ENCODE assay signal across 9 mouse cellular contexts in the genomic region with DNA sequence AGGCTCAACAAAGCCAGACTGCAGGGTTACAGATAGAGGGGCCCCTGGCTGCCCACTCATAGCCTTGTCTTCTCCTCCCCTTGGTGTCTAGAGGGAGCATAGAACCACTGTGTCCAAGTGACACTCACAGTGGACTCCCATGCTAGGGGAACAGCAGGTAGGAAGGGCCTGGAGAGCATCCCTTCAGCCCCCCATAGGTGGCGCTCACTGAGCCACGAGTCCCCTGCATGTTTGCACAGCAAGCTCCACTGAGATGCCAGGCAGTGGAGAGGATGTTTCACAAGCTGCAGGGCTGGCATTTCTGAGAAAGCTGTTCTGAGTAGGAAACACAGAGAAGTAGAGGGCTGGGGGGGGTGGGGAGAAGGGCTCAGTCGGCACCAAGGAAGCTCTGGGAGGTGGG. TPM values are rescaled to one million over a fixed set of nuclear protein-coding genes. Genes with fewer than 3 reads are reported as not detected.
DNase-seq lines count a peak whose midpoint lies in the region; ATAC-seq and TF ChIP-seq lines count a peak whose summit lies in the region.
"Had no signal": no experiment of that assay in that cellular context is flagged by ENCODE, and none has a peak within 500 bp of the region (broad histone marks: within the 10 kb centered on the region; RNA-seq: fewer than 3 reads in every experiment).

No protein-coding gene starts in this region.

- H3K27ac ChIP-seq in lung, postnatal 0 days (ENCODE audit: low read length) = no peak overlapping the region; the same call in 1 of the 2 replicates

- no peaks in the 10 kb centered on the region for H3K27me3 ChIP-seq in lung, postnatal 0 days (replicated peaks; ENCODE audit: insufficient read depth, low read length)

- no peak for TF ChIP-seq EP300 in lung, postnatal 0 days (IDR thresholded peaks at IDR 0.05)

- no peak overlapping the region for H3K4me2 ChIP-seq in lung, postnatal 0 days (replicated peaks; ENCODE audit: low read depth, low read length)

- TF ChIP-seq CTCF in brain, embryonic 14.5 days (IDR thresholded peaks at IDR 0.05; ENCODE audit: borderline replicate concordance, extremely low read depth, insufficient read depth, insufficient read length) = peak; percentile 64
- TF ChIP-seq CTCF in lung, postnatal 0 days (IDR thresholded peaks at IDR 0.05) = peak; percentile 86

- WGBS in lung, postnatal 0 days = 11% methylated on average over 3 of the region's 3 CpGs

- H3K36me3 ChIP-seq in lung, postnatal 0 days (ENCODE audit: insufficient read depth, low read length) = no peaks in the 10 kb centered on the region

- H3K9ac ChIP-seq in lung, postnatal 0 days (replicated peaks; ENCODE audit: low read depth) = no peak overlapping the region

- H3K9me3 ChIP-seq in lung, postnatal 0 days (ENCODE audit: low read length) = no peaks in the 10 kb centered on the region

- no peaks in the 10 kb centered on the region for H3K4me1 ChIP-seq in lung, postnatal 0 days (ENCODE audit: insufficient read depth, low read depth, low read length)

- DNase-seq in urinary bladder, adult 18-20 months (ENCODE audit: low spot score in 2 of 2) = peak; percentile 26 to 47
- DNase-seq in urinary bladder, adult 2 months (ENCODE audit: low spot score) = no peak
- DNase-seq in brain, embryonic 14.5 days (ENCODE audit: low read depth) = peak; percentile 52
- peak; percentile 68 to 77 for DNase-seq in heart, adult 9 months (ENCODE audit: low spot score in 2 of 2)
- DNase-seq in kidney, postnatal 36 days = peak; percentile 63 to 80
- peak; percentile 88 for DNase-seq in lung, postnatal 0 days (ENCODE audit: low spot score)
- peak; percentile 43 for DNase-seq in right cerebral cortex, adult 18-20 months
- DNase-seq in urinary bladder, postnatal 25 days (ENCODE audit: low spot score) = peak; percentile 52

- no peak for TF ChIP-seq POLR2A in brain, embryonic 14.5 days (IDR thresholded peaks at IDR 0.05; ENCODE audit: borderline replicate concordance, extremely low read depth, insufficient read depth, insufficient read length, poor library complexity, severe bottlenecking)

- peak; percentile 52 for ATAC-seq in lung, postnatal 0 days

- no peak overlapping the region for H3K4me3 ChIP-seq in lung, postnatal 0 days (ENCODE audit: low read depth, low read length)

RNA-seq across cellular contexts. Expression of gene Ap1m1, which starts 32.5 kb away (rescaled TPM):
- 75.1 TPM in 2 replicates for polyA plus RNA-seq in urinary bladder, adult 2 months (2012; rRNA removed)
- polyA plus RNA-seq in brain, embryonic 14.5 days (2012; rRNA removed) = 242 and 254 TPM in 2 replicates
- 65.3 and 68.2 TPM in 2 replicates for polyA plus RNA-seq in lung, postnatal 0 days (2015; fragmentation: Nextera tagmentation; extraction: Ambion mirVana)

RNA-seq across cellular contexts. Expression of gene Gm10282, which starts 32.7 kb away (rescaled TPM):
- polyA plus RNA-seq in urinary bladder, adult 2 months (2012; rRNA removed) = 6.2 and 8.5 TPM in 2 replicates
- 11.5 and 14.3 TPM in 2 replicates for polyA plus RNA-seq in brain, embryonic 14.5 days (2012; rRNA removed)
- polyA plus RNA-seq in lung, postnatal 0 days (2015; fragmentation: Nextera tagmentation; extraction: Ambion mirVana) = 5.7 and 6.1 TPM in 2 replicates

RNA-seq across cellular contexts. Expression of gene Klf2, which starts 46.5 kb away (rescaled TPM):
- polyA plus RNA-seq in urinary bladder, adult 2 months (2012; rRNA removed) = 32.4 and 36.7 TPM in 2 replicates
- polyA plus RNA-seq in brain, embryonic 14.5 days (2012; rRNA removed) = 8.0 and 11.0 TPM in 2 replicates
- polyA plus RNA-seq in lung, postnatal 0 days (2015; fragmentation: Nextera tagmentation; extraction: Ambion mirVana) = 65.3 and 74.1 TPM in 2 replicates

RNA-seq across cellular contexts. Expression of gene Fam32a, which starts 52.8 kb away (rescaled TPM):
- 70.7 and 77.4 TPM in 2 replicates for polyA plus RNA-seq in urinary bladder, adult 2 months (2012; rRNA removed)
- 89.1 and 103 TPM in 2 replicates for polyA plus RNA-seq in brain, embryonic 14.5 days (2012; rRNA removed)
- polyA plus RNA-seq in lung, postnatal 0 days (2015; fragmentation: Nextera tagmentation; extraction: Ambion mirVana) = 63.7 and 69.3 TPM in 2 replicates

RNA-seq across cellular contexts. Expression of gene Gm11034, which starts 58.9 kb away (rescaled TPM):
- polyA plus RNA-seq in urinary bladder, adult 2 months (2012; rRNA removed) = not detected in 2 replicates
- not detected in 2 replicates for polyA plus RNA-seq in brain, embryonic 14.5 days (2012; rRNA removed)
- polyA plus RNA-seq in lung, postnatal 0 days (2015; fragmentation: Nextera tagmentation; extraction: Ambion mirVana) = not detected in 2 replicates
- polyA plus RNA-seq: heart, embryonic 14.5 days had no signal
